12 mouse cellular contexts compared by ENCODE assay signal in genomic region chr3:65764511-65765508, GRCm38 (mm10).
DNase-seq lines count a peak whose midpoint lies in the region.
"Had no signal": no experiment of that assay in that cellular context is flagged by ENCODE, and none has a peak within 500 bp of the region (broad histone marks: within the 10 kb centered on the region; RNA-seq: fewer than 3 reads in every experiment).

No protein-coding gene starts in this region.

- DNase-seq in cerebellum, postnatal 14 days: peak; percentile 60 to 65
- DNase-seq in cerebellum, adult 11 months: no peak
- DNase-seq in left cerebral cortex, postnatal 4 days: peak; percentile 62
- DNase-seq in left cerebral cortex, adult 11 months (ENCODE audit: low spot score): no peak
- DNase-seq in kidney, postnatal 14 days: peak; percentile 40
- DNase-seq in testis, postnatal 14 days (ENCODE audit: low spot score): peak; percentile 33
- DNase-seq in MN1 (ENCODE audit: low spot score): no peak
- no peak for DNase-seq in yolk sac, embryonic 10.5 days (ENCODE audit: low spot score)
- DNase-seq: adrenal gland, postnatal 10 days; cerebellum, adult 18-20 months; gastrocnemius, adult 2 months; liver, embryonic 13.5 days had no signal

- intact Hi-C loops in left cerebral cortex, postnatal 4 days (cut with DNase I): no loop called here

Comparison
In these comparisons a context has a peak if more than half of its experiments do, and no peak if none do; other contexts are left out.
1. DNase-seq: peak in cerebellum, postnatal 14 days (2 of 2), left cerebral cortex, postnatal 4 days (single experiment), kidney, postnatal 14 days (single experiment) and testis, postnatal 14 days (single experiment); none in cerebellum, adult 11 months (single experiment), left cerebral cortex, adult 11 months (single experiment), MN1 (single experiment) and yolk sac, embryonic 10.5 days (single experiment).